Mouse (Mus musculus) small intestine, adult 2 months (tissue): ENCODE measurements at regions not wholly inside any gene's neighbourhood (a gene's known extent, or its start where the extent isn't known, plus 50 kb on each side); places are given as distances from the start of the nearest gene placed in this dataset.

ENCODE experiments used
- H3K27ac ChIP-seq: fragments of 200-500 bp; 2 replicates; pipeline ENCODE4 v1.5.1; 2012; ENCODE audit warnings: low read depth, low read length, control low read depth, inconsistent platforms; ENCODE audit not compliant: insufficient read depth
- H3K27me3 ChIP-seq: fragments of 200-500 bp; 2 replicates; pipeline ENCODE4 v1.6.1; 2012; ENCODE audit warnings: mild to moderate bottlenecking, moderate library complexity, low read length, inconsistent platforms; ENCODE audit not compliant: control insufficient read depth, insufficient read depth
- H3K36me3 ChIP-seq: fragments of 200-500 bp; 2 replicates; pipeline ENCODE4 v1.6.1; 2012; ENCODE audit warnings: mild to moderate bottlenecking, low read length, control low read depth, inconsistent platforms; ENCODE audit not compliant: control insufficient read depth, insufficient read depth
- H3K4me1 ChIP-seq: fragments of 200-500 bp; 2 replicates; pipeline ENCODE4 v1.6.1; 2012; ENCODE audit warnings: low read length, inconsistent platforms, mixed read lengths; ENCODE audit not compliant: control insufficient read depth, insufficient read depth, insufficient read length
- H3K4me3 ChIP-seq: fragments of 200-500 bp; 2 replicates; pipeline ENCODE4 v1.5.1; 2012; ENCODE audit warnings: low read depth, mild to moderate bottlenecking, control low read depth, inconsistent platforms, low read length, moderate library complexity
- CTCF ChIP-seq: fragments of 200-500 bp; IDR thresholded peaks from 2 replicates; pipeline ENCODE4 v1.5.1; 2012; ENCODE audit warnings: low read depth, mild to moderate bottlenecking, control low read depth, inconsistent platforms, low read length, moderate library complexity, mixed read lengths; ENCODE audit not compliant: insufficient replicate concordance, insufficient read length; ENCODE audit errors: extremely low read depth
- POLR2A ChIP-seq: fragments of 200-500 bp; IDR thresholded peaks from 2 replicates; pipeline ENCODE4 v1.6.1; 2012; ENCODE audit warnings: low read depth, mild to moderate bottlenecking, control low read depth, inconsistent platforms, low read length, moderate library complexity
- WGBS: fragments of 180-500 bp; shearing (Covaris S2); methylation state at CpG from one replicate; pipeline ENCODE4 v1.1.7; 2018; 5-methylcytosine and 5-hydroxymethylcytosine counted together

DNA sequence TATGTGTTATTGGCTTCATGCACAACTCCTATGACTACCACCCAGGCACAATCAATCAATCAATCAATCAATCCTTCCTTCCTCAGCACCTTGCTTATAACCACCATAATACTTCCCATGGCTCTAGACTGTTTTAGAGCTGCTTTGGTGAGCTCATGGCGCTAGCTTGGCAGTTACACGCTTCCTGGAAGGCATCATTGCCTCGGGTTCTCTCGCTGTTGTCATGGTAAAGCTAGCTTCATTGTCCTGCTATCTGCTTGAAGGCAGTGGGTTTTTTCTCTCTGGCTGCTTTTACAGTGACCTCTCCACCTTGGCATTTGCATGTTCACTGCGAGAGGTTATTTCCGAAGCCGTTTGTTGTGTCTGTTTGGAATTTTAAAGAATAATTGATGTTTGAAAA is 174.7 kb downstream of the Tmx1 start:
- H3K4me1 ChIP-seq: no peaks in the 10 kb centered on the region
- H3K36me3 ChIP-seq: no peaks in the 10 kb centered on the region
- H3K4me3 ChIP-seq: no peak overlapping the region
- TF ChIP-seq POLR2A (no peak), CTCF (no peak)
- H3K27me3 ChIP-seq: no peaks in the 10 kb centered on the region
- WGBS: 84% methylated on average over 7 of the region's 7 CpGs
- H3K27ac ChIP-seq: no peak overlapping the region

DNA sequence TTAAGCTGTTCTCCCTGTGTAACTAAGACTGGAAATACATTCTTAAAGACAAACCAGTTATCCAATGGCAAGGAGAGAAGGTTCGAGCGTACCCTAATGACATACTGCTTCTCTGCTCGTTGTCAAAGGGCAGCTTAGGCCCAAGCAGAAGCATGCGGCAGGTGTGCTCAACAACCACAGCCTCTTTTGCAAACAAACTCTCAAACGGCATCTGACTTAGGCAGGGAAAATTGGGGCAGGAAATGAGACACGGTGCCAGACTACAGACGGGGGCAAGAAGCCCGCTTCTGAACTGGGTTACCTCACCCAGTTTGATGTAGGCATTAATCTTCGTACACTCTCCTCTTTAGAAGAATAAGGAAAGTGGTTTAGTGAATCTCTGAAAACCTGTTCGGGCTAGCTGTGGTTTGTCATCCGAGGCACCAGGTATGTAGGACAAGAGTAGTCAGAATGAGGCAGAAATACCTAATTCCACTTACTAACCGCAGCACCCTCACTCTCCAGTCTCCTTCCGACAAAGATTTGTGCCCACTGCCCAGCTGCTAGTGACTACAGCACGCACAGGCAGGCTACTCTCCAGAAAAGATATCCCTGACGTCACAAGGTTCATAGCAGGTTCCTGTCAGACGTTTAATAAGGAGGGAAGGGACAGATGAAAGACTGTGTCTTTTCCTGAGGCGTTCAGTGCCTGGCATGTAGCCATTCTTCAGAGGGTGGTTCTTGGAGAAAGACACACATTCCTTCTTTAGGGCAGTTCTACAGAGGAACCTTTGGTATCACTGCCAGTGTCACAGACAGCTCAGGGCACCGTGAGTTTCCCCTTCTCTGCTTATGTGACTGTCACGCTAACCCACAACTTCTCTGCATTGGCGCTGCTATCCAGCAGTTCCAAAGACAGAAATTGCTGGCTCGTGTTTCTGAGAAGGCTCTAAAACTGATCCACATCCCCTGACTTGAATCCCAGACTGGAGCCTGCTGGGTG is 175.8 kb downstream of the Tmx1 start:
- 41% methylated on average over 21 of the region's 21 CpGs for WGBS
- no peaks in the 10 kb centered on the region for H3K4me1 ChIP-seq
- no peaks in the 10 kb centered on the region for H3K36me3 ChIP-seq
- H3K27me3 ChIP-seq: no peaks in the 10 kb centered on the region
- H3K27ac ChIP-seq: no peak overlapping the region
- H3K4me3 ChIP-seq: no peak overlapping the region
- no peak for TF ChIP-seq CTCF
- no peak for TF ChIP-seq POLR2A

DNA sequence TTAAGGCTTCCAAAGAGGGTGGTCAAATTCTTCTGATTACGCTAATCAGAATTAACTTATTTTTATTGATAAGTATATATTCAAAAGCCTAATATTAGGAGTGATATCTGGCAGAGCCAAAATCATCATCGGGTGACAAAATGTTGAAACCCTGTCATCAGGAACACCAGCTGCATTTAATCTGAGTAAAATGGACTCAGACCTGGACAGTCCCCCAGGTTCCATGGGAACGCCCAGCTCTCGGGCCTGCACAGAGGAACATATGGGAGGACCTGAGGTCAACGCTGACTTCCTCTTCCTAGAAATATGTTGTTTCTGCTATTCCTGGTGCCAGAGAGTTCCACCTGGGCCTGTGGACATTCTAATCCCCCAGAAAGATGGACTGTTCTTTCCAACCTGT is 176.5 kb downstream of the Tmx1 start:
- Histone ChIP-seq H3K27me3 (no peaks in the 10 kb centered on the region), H3K27ac (no peak overlapping the region), H3K4me3 (no peak overlapping the region), H3K36me3 (no peaks in the 10 kb centered on the region), H3K4me1 (no peaks in the 10 kb centered on the region)
- TF ChIP-seq POLR2A (no peak), CTCF (no peak)
- 86% methylated on average over 5 of the region's 5 CpGs for WGBS

GRCm38 (mm10) chr12:70631281-70631680 is 178.4 kb downstream of the Tmx1 start:
- Histone ChIP-seq H3K27ac (no peak overlapping the region), H3K36me3 (no peaks in the 10 kb centered on the region), H3K27me3 (no peaks in the 10 kb centered on the region), H3K4me3 (no peak overlapping the region), H3K4me1 (no peaks in the 10 kb centered on the region)
- TF ChIP-seq POLR2A (no peak), CTCF (no peak)
- whole genome bisulfite sequencing: 73% methylated on average over 6 of the region's 6 CpGs

GRCm38 (mm10) chr12:70633194-70633593 is 180.3 kb downstream of the Tmx1 start:
- no peak for TF ChIP-seq CTCF
- TF ChIP-seq POLR2A: no peak
- H3K4me3 ChIP-seq: no peak overlapping the region
- H3K27ac ChIP-seq: no peak overlapping the region
- H3K4me1 ChIP-seq: no peaks in the 10 kb centered on the region
- 15% methylated on average over 4 of the region's 4 CpGs for WGBS
- no peaks in the 10 kb centered on the region for H3K27me3 ChIP-seq
- H3K36me3 ChIP-seq: no peaks in the 10 kb centered on the region

DNA sequence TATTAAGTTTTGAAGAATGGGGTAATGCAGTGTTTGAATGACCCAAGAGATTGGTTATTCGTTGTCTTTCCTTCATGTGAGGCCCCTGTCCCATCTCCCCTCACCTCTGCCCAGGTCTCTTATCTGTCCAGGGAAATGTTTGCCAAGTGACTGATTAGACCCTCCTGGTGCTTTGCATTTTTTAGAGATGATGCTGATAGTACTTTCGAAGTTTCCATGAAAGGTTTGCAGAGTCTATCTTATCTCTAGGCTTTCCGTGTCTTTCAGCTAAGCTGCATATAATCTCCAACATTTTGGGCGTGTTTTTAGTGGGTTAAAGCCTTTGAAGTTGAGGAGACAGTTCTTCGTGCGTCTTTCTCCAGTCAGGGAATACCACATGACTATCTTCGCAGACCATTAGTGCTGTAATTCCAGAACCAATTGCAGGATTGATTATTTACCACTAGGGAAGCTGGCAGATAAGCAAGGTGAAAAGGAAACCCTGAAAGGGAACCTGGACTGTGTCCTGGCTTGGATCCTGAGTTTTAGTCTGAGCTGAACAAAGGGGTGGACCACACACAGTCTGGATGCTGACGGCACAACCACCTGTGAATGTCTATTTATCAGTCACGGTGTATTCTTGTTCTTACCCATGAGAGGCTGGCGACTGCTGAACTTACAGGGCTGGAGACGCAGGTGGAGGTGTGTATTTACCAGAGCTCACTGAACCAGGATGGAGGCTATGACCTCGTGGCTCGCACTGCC is 180.9 kb downstream of the Tmx1 start:
- H3K27me3 ChIP-seq: no peaks in the 10 kb centered on the region
- H3K36me3 ChIP-seq: no peaks in the 10 kb centered on the region
- no peak overlapping the region for H3K27ac ChIP-seq
- TF ChIP-seq POLR2A: no peak
- TF ChIP-seq CTCF: no peak
- no peak overlapping the region for H3K4me3 ChIP-seq
- H3K4me1 ChIP-seq: no peaks in the 10 kb centered on the region
- 11% methylated on average over 13 of the region's 13 CpGs for WGBS

DNA sequence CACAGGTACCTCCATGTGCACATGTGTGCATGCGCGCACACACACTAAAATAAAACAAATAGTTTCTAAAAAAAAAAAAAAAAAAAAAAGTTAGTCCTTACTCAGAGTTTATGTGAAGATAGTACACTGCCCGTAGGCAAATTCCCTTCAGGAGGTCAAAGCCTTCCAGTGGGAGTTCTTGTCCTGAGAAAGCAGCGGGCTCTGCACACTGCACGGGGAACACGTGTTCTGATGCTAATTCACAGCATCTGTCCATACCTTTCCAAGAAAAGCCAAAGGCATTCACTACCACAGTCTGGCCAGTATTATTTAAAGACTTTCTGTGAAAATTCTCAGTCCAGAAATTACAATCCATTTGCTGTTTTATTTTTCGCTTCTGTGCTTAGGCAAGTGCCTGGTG is 183.1 kb downstream of the Tmx1 start:
- Histone ChIP-seq H3K27me3 (no peaks in the 10 kb centered on the region), H3K27ac (no peak overlapping the region), H3K4me1 (no peaks in the 10 kb centered on the region), H3K4me3 (no peak overlapping the region), H3K36me3 (no peaks in the 10 kb centered on the region)
- TF ChIP-seq POLR2A: no peak
- no peak for TF ChIP-seq CTCF
- 92% methylated on average over 7 of the region's 7 CpGs for WGBS
